Mouse (Mus musculus) stomach, embryonic 14.5 days (tissue): ENCODE results near the gene Snx32. TPM values are rescaled to one million over a fixed set of nuclear protein-coding genes. Genes with fewer than 3 reads are reported as not detected.
A peak's percentile ranks its signal among the peaks of the same experiment; 100 is the strongest.

Experiments used
- ATAC-seq: fragments of 200-750 bp; cut with Nextera tagmentation; 2 replicates; pipeline ENCODE4 v1.8.0; 2017; ENCODE audit warnings: low read depth, moderate TSS enrichment; ENCODE audit not compliant: insufficient number of reproducible peaks, insufficient read depth, low FRiP score
- H3K27ac ChIP-seq: fragments of 300-500 bp; sonication (generic); 2 replicates; pipeline ENCODE4 v1.5.1; 2014; ENCODE audit warnings: mild to moderate bottlenecking, low read length, moderate library complexity, mixed read lengths
- H3K27me3 ChIP-seq: fragments of 300-500 bp; sonication (generic); 2 replicates; pipeline ENCODE4 v1.6.1; 2014; ENCODE audit warnings: low read length, control low read depth, mixed read lengths; ENCODE audit not compliant: control insufficient read depth, insufficient read depth
- H3K36me3 ChIP-seq: fragments of 300-500 bp; sonication (generic); 2 replicates; pipeline ENCODE4 v1.6.1; 2014; ENCODE audit warnings: mild to moderate bottlenecking, control low read depth, low read length, moderate library complexity, mixed read lengths; ENCODE audit not compliant: control insufficient read depth, insufficient read depth
- H3K4me1 ChIP-seq: fragments of 300-500 bp; sonication (generic); 2 replicates; pipeline ENCODE4 v1.6.1; 2014; ENCODE audit warnings: low read length, control low read depth, mixed read lengths; ENCODE audit not compliant: control insufficient read depth, insufficient read depth
- H3K4me2 ChIP-seq: fragments of 300-500 bp; sonication (generic); replicated peaks from 2 replicates; pipeline ENCODE4 v1.6.1; 2014; ENCODE audit warnings: low read depth, low read length, control low read depth
- H3K4me3 ChIP-seq: fragments of 300-500 bp; sonication (generic); 2 replicates; pipeline ENCODE4 v1.5.1; 2014; ENCODE audit warnings: low read depth, low read length, control low read depth
- H3K9ac ChIP-seq: fragments of 300-500 bp; sonication (generic); replicated peaks from 2 replicates; pipeline ENCODE4 v1.6.1; 2014; ENCODE audit warnings: low read depth, mild to moderate bottlenecking, control low read depth, low read length, moderate library complexity, mixed read lengths
- H3K9me3 ChIP-seq: fragments of 300-500 bp; sonication (generic); 2 replicates; pipeline ENCODE4 v1.6.1; 2016; ENCODE audit warnings: low read depth, low read length, control low read depth; ENCODE audit not compliant: control insufficient read depth
- WGBS: fragments of 180-500 bp; shearing (Covaris S2); extraction: QIAGEN DNeasy Blood & Tissue Kit; methylation state at CpG from one replicate; pipeline ENCODE4 v1.1.7; 2014; 5-methylcytosine and 5-hydroxymethylcytosine counted together
- polyA plus RNA-seq: library from polyadenylated mRNA; unstranded; fragments of >200 nt; fragmentation: Nextera tagmentation; extraction: Ambion mirVana; gene quantifications from 2 replicates; pipeline ENCODE4 v1.2.1, GENCODE M21; 2014

Gene Snx32
- polyA plus RNA-seq, 1 experiment from 2014 or later, result 13.0 TPM

DNA sequence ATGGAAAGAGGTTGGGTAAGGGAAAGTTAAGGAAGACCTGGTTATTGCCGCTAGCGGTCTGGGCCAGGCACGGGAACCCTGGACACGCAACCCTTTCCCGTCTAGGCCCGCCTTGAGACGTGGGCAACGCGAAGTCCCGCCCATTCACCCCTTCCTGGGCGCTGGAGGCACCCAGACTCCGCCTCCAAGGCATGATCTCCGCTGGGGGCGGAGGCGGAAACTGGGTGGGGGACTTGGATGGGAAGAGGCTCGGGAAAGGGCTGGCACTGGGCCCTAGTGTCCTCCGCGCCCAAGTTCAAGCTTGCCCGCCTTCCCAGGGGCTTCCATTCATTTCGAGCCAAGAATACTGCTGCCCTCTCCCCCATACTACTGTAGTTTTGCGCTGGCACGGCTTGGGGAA, 36.6 kb downstream of the Snx32 start, which contains the start of gene Efemp2:
Efemp2 (plus strand) TSS at position 235 of the 400 bp plus-strand sequence.
- WGBS, result 0% methylated on average over 22 of the region's 22 CpGs
- no peaks in the 10 kb centered on the region for H3K9me3 ChIP-seq
- H3K36me3 ChIP-seq, result peaks cover 6% of the 10 kb centered on the region; the same call in 1 of the 2 replicates
- peak within 1 kb of the TSS; percentile 55 for H3K4me3 ChIP-seq
- H3K27me3 ChIP-seq, result no peaks in the 10 kb centered on the region
- peak within 1 kb of the TSS; percentile 82 for H3K4me2 ChIP-seq
- peak; percentile 82 for ATAC-seq
- peak within 1 kb of the TSS; percentile 90 for H3K27ac ChIP-seq
- H3K4me1 ChIP-seq, result peaks cover 5% of the 10 kb centered on the region
- H3K9ac ChIP-seq, result peak within 1 kb of the TSS; percentile 70

DNA sequence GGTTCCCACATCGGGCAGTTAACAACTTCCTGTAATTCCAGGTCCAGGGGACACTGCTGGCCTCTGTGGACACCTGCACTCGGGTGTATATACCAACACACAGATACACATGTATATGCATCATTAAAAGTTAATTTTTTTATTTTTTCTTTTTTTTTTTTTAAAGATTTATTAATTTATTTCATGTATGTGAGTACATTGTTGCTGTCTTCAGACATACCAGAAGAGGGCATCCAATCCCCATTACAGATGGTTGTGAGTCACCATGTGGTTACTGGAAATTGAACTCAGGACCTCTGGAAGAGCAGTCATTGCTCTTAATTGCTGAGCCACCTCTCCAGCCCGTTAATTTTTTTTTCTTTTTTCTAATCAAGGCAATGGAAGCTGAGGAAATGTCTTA, 37.5 kb downstream of the Snx32 start:
- H3K4me2 ChIP-seq, result no peak overlapping the region
- WGBS, result 76% methylated on average over 3 of the region's 3 CpGs
- peaks cover 8% of the 10 kb centered on the region for H3K4me1 ChIP-seq
- ATAC-seq, result no peak
- no peaks in the 10 kb centered on the region for H3K27me3 ChIP-seq
- H3K36me3 ChIP-seq, result peaks cover 6% of the 10 kb centered on the region; the same call in 1 of the 2 replicates
- H3K9me3 ChIP-seq, result no peaks in the 10 kb centered on the region
- H3K27ac ChIP-seq, result no peak overlapping the region
- no peak overlapping the region for H3K9ac ChIP-seq
- H3K4me3 ChIP-seq, result no peak overlapping the region

DNA sequence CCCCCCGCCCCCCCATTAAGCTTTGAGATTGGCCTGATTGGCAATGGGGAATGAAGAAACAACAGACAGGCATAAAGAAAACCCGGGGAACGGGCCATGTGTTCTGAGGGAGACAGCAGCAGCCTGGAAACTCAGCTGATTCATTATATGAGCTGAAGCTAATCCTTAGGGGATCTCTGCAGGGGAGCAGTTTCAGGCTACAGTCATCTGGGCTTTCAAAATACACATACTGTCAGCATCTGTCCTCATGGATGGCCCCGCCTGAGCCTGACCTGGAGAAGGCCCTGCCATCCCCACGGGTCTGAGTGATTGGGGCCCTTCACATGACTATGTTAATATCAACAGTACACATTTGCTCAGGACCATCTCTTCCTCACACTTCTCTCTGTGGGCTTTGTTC, 38.5 kb downstream of the Snx32 start:
- H3K4me3 ChIP-seq, result no peak overlapping the region
- no peaks in the 10 kb centered on the region for H3K27me3 ChIP-seq
- H3K9me3 ChIP-seq, result no peaks in the 10 kb centered on the region
- no peak overlapping the region for H3K4me2 ChIP-seq
- H3K27ac ChIP-seq, result no peak overlapping the region
- no peak overlapping the region for H3K9ac ChIP-seq
- 0 out of 2 replicates have a peak, but pooled peaks cover 7% of the 10 kb centered on the region for H3K36me3 ChIP-seq
- ATAC-seq, result no peak
- peaks cover 8% of the 10 kb centered on the region for H3K4me1 ChIP-seq
- WGBS, result 45% methylated on average over 5 of the region's 5 CpGs

DNA sequence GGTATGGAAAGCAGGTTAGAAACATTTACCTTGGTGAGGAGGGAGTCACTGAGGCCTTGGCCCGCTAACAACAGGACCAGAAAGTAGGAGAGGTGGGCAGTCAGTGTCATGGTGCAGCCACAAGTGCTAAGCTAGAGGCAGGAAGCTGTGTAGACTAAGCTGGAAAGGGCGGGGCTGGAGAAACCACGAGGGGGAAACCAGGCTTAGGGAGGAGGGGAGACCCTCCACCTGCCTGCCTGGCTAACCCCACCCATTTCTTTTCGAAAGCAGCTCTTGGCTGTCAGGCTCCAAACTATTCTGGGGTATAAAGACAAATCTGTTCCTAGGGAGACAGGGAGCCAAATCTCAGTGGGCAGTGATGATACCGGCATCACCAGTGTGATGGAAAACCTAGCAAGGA, 42.0 kb downstream of the Snx32 start, which contains the start of gene Ctsw:
Ctsw (minus strand) TSS at position 134 of the 400 bp plus-strand sequence.
- Histone ChIP-seq H3K9ac (no peak within 1 kb of the TSS), H3K4me3 (no peak within 1 kb of the TSS), H3K4me1 (0 out of 2 replicates have a peak, but pooled peaks cover 8% of the 10 kb centered on the region), H3K27ac (no peak within 1 kb of the TSS), H3K4me2 (no peak within 1 kb of the TSS), H3K27me3 (no peaks in the 10 kb centered on the region), H3K9me3 (no peaks in the 10 kb centered on the region), H3K36me3 (peaks cover 33% of the 10 kb centered on the region)
- ATAC-seq, result no peak
- WGBS, result 39% methylated on average over 5 of the region's 5 CpGs

DNA sequence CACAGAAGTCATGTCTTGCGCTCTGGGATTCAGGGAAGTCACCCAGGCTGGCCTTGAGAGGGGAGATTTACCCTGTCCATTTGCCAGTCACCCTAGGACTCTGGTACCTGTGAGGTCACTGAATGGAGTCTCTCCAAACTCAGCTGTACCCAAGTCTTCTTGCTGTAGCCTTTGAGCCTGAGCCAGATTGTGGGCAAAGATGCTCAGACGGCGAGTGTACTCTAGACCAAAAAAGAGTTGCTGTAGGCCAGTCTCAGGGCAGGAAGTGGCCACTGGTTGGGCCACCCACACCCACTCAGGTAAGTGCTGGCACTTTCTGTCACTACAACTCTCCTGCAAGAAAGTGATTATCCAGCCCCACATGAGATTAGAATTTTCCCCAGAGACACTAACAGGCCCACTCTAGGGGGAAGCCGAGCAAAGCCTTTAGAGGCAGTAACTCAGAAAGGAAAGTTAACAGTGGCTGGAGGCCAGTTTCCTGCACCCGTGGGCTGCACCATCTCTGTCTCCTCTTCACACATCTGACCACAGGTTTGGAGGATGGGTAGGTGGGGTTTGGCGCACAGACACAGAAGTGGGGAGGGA, 43.3 kb downstream of the Snx32 start:
- no peaks in the 10 kb centered on the region for H3K9me3 ChIP-seq
- 89% methylated on average over 6 of the region's 6 CpGs for WGBS
- H3K4me2 ChIP-seq, result no peak overlapping the region
- 0 out of 2 replicates have a peak, but pooled peaks cover 8% of the 10 kb centered on the region for H3K4me1 ChIP-seq
- no peak overlapping the region for H3K27ac ChIP-seq
- H3K36me3 ChIP-seq, result peaks cover 44% of the 10 kb centered on the region
- no peak overlapping the region for H3K9ac ChIP-seq
- H3K27me3 ChIP-seq, result no peaks in the 10 kb centered on the region
- no peak overlapping the region for H3K4me3 ChIP-seq
- ATAC-seq, result no peak

DNA sequence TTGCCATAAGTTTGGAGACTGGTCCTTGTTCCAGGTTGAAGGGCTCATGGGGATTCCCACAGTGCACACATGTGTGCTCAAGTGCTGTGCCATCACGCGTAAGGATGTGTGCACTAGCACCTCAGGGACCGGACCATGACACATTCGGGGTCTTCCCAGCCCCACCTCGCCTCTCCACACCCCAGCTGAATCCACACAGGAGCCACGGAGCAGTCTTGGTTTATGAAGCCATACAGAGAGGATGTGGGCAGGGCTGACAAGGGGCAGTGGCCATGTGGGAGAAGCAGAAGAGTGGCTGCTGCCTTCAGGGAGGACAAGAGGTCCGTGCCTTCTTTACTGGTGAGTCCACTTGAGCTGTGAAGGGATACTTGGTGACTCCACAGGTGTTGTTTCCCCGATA, 45.3 kb downstream of the Snx32 start:
- Histone ChIP-seq H3K27ac (no peak overlapping the region), H3K4me2 (no peak overlapping the region), H3K4me1 (peaks cover 13% of the 10 kb centered on the region; the same call in 1 of the 2 replicates), H3K4me3 (no peak overlapping the region), H3K27me3 (no peaks in the 10 kb centered on the region), H3K9me3 (no peaks in the 10 kb centered on the region), H3K36me3 (peaks cover 47% of the 10 kb centered on the region), H3K9ac (no peak overlapping the region)
- WGBS, result 95% methylated on average over 8 of the region's 8 CpGs
- no peak for ATAC-seq

DNA sequence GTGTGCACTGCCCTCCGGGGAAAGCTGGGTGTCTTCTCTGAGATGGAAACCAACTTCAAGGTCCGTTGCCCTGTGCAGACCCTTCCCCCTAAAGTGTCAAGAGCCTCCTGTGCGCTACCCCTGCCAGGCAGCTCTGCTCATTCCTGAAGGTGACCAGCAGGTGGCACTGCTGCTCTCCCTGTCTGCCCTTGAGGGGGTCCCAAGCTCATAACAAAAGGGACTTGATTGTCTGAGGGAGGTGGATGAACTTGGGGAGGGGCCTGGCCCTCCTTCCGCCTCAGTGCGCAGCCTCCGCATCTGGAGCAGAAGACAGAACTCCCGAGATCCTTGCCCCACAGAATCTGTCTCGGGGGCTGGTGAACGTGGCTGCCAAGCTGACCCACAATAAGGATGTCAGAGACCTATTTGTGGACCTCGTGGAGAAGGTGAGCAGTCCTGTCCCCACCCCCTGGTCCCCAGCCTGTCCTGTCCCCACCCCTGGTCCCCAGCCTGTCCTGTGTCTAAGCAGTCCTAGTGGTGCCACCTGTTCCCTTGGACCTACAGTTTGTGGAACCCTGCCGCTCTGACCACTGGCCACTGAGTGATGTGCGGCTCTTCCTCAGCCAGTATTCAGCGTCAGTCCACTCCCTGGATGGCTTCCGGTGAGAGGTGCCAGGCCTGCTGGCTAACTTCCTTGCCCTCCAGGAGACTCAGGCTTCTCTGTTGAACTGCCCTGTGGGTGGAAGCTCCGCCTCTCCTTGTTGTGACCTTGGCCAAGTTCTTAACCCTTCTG, 46.4 kb downstream of the Snx32 start:
- no peak overlapping the region for H3K9ac ChIP-seq
- no peak overlapping the region for H3K27ac ChIP-seq
- peaks cover 13% of the 10 kb centered on the region; the same call in 1 of the 2 replicates for H3K4me1 ChIP-seq
- 40% methylated on average over 15 of the region's 15 CpGs for WGBS
- peaks cover 47% of the 10 kb centered on the region for H3K36me3 ChIP-seq
- no peaks in the 10 kb centered on the region for H3K27me3 ChIP-seq
- ATAC-seq, result peak; percentile 35; the same call in 1 of the 2 replicates
- H3K4me3 ChIP-seq, result no peak overlapping the region; the same call in 1 of the 2 replicates
- peak overlapping the region; percentile 24 for H3K4me2 ChIP-seq
- H3K9me3 ChIP-seq, result no peaks in the 10 kb centered on the region

DNA sequence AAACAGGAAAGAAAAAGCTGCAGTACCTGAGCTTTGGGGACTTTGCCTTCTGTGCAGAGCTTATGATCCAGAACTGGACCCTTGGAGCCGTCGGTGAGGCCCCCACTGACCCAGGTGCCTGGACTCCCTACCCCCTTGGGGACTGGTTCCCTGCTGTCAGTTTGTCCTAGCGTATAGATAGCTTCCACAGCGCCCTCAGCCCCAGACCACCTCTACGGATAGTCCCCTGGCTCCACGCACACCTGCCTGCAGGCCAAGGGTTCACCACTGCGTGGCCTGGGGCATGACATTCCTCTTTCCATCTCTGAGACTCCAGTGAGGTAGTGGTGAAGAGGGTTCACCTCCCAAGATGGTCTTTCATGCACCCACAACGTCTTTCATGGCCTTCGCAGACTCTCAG, 47.1 kb downstream of the Snx32 start:
- Histone ChIP-seq H3K27ac (no peak overlapping the region), H3K9me3 (no peaks in the 10 kb centered on the region), H3K4me1 (peaks cover 12% of the 10 kb centered on the region; the same call in 1 of the 2 replicates), H3K4me3 (no peak overlapping the region), H3K27me3 (no peaks in the 10 kb centered on the region), H3K4me2 (no peak overlapping the region), H3K36me3 (peaks cover 47% of the 10 kb centered on the region), H3K9ac (no peak overlapping the region)
- WGBS, result 87% methylated on average over 9 of the region's 9 CpGs
- ATAC-seq, result no peak
